Mouse (Mus musculus) midbrain, embryonic 16.5 days (tissue): ENCODE measurements at regions not wholly inside any gene's neighbourhood (a gene's known extent, or its start where the extent isn't known, plus 50 kb on each side); places are given as distances from the start of the nearest gene placed in this dataset.

Experiments
- ATAC-seq: fragments of 200-750 bp; cut with Nextera tagmentation; 2 replicates; pipeline ENCODE4 v1.8.0; 2017; ENCODE audit warnings: moderate TSS enrichment
- H3K27ac ChIP-seq: fragments of 300-500 bp; sonication (generic); 2 replicates; pipeline ENCODE4 v1.5.1; 2014; ENCODE audit warnings: mild to moderate bottlenecking, low read length, mixed read lengths
- H3K27me3 ChIP-seq: fragments of 300-500 bp; sonication (generic); 2 replicates; pipeline ENCODE4 v1.6.1; 2014; ENCODE audit warnings: low read depth, low read length, mixed read lengths; ENCODE audit not compliant: control insufficient read depth, insufficient read depth
- H3K36me3 ChIP-seq: fragments of 300-500 bp; sonication (generic); 2 replicates; pipeline ENCODE4 v1.6.1; 2014; ENCODE audit warnings: mild to moderate bottlenecking, low read length, moderate library complexity, mixed read lengths; ENCODE audit not compliant: control insufficient read depth, insufficient read depth
- H3K4me1 ChIP-seq: fragments of 300-500 bp; sonication (generic); 2 replicates; pipeline ENCODE4 v1.6.1; 2014; ENCODE audit warnings: mild to moderate bottlenecking, low read length, mixed read lengths; ENCODE audit not compliant: control insufficient read depth, insufficient read depth
- H3K4me2 ChIP-seq: fragments of 300-500 bp; sonication (generic); 2 replicates; pipeline ENCODE4 v1.6.1; 2014; ENCODE audit warnings: mild to moderate bottlenecking, low read length, mixed read lengths
- H3K4me3 ChIP-seq: fragments of 300-500 bp; sonication (generic); 2 replicates; pipeline ENCODE4 v1.5.1; 2014; ENCODE audit warnings: low read depth, mild to moderate bottlenecking, low read length, moderate library complexity, mixed read lengths
- H3K9ac ChIP-seq: fragments of 300-500 bp; sonication (generic); 2 replicates; pipeline ENCODE4 v1.6.1; 2014; ENCODE audit warnings: low read depth, low read length, mixed read lengths
- H3K9me3 ChIP-seq: fragments of 300-500 bp; sonication (generic); replicated peaks from 2 replicates; pipeline ENCODE4 v1.6.1; 2014; ENCODE audit warnings: mild to moderate bottlenecking, low read length, mixed read lengths; ENCODE audit not compliant: control insufficient read depth, poor library complexity, severe bottlenecking
- WGBS: fragments of 180-500 bp; shearing (Covaris S2); extraction: QIAGEN DNeasy Blood & Tissue Kit; methylation state at CpG from one replicate; pipeline ENCODE4 v1.1.7; 2014; 5-methylcytosine and 5-hydroxymethylcytosine counted together

DNA sequence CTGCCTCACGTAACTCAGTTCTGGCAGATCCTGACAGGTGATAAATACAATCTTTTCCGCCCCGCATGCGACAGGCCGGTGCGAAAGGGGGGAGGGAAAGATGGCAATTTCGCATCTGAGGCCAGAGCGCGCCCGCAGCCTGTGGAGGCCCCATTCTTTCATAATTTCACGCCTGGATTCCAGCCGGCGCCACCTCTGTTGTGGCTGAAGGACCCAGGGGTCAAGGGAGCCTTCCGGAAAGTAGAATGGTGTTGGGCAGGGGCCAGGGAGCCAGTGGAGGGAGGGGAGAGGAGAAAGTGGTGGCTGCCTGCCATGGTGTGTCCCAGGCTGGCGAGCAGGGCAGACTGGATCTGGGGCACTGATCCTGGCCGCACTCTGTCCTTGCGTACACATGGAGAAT, 224.5 kb downstream of the Gm26897 start:
- Histone ChIP-seq H3K27ac (no peak overlapping the region), H3K4me1 (peaks cover 4% of the 10 kb centered on the region), H3K4me3 (no peak overlapping the region), H3K4me2 (peak overlapping the region; percentile 44), H3K36me3 (no peaks in the 10 kb centered on the region), H3K9me3 (no peaks in the 10 kb centered on the region), H3K9ac (0 out of 2 replicates have a peak overlapping the region, but pooled peaks have one; percentile 50), H3K27me3 (no peaks in the 10 kb centered on the region; the same call in 1 of the 2 replicates)
- peak; percentile 72; the same call in 1 of the 2 replicates for ATAC-seq
- 19% methylated on average over 17 of the region's 17 CpGs for WGBS

- no peak overlapping the region for H3K27ac ChIP-seq
- no peaks in the 10 kb centered on the region for H3K36me3 ChIP-seq
- H3K9ac ChIP-seq = no peak overlapping the region
- no peaks in the 10 kb centered on the region for H3K9me3 ChIP-seq
- 0 out of 2 replicates have a peak, but pooled peaks cover 6% of the 10 kb centered on the region for H3K4me1 ChIP-seq
- H3K4me2 ChIP-seq = no peak overlapping the region
- 87% methylated on average over 7 of the region's 7 CpGs for WGBS
- H3K4me3 ChIP-seq = no peak overlapping the region
- ATAC-seq = no peak
- no peaks in the 10 kb centered on the region for H3K27me3 ChIP-seq
Measured at GRCm38 (mm10) chr5:111965311-111965710, 231.6 kb downstream of the Gm26897 start.

GRCm38 (mm10) chr5:111968121-111968520, 234.4 kb downstream of the Gm26897 start:
- H3K4me2 ChIP-seq = no peak overlapping the region
- 51% methylated on average over 11 of the region's 11 CpGs for WGBS
- H3K9me3 ChIP-seq = no peaks in the 10 kb centered on the region
- H3K36me3 ChIP-seq = no peaks in the 10 kb centered on the region
- no peaks in the 10 kb centered on the region; the same call in 1 of the 2 replicates for H3K27me3 ChIP-seq
- 0 out of 2 replicates have a peak, but pooled peaks cover 6% of the 10 kb centered on the region for H3K4me1 ChIP-seq
- H3K9ac ChIP-seq = no peak overlapping the region
- ATAC-seq = no peak
- no peak overlapping the region for H3K4me3 ChIP-seq
- peak overlapping the region; percentile 60 for H3K27ac ChIP-seq

GRCm38 (mm10) chr5:111968701-111969100, 235.0 kb downstream of the Gm26897 start:
- ATAC-seq = no peak
- Histone ChIP-seq H3K27ac (peak overlapping the region; percentile 60), H3K4me1 (0 out of 2 replicates have a peak, but pooled peaks cover 6% of the 10 kb centered on the region), H3K9ac (no peak overlapping the region), H3K36me3 (no peaks in the 10 kb centered on the region), H3K9me3 (no peaks in the 10 kb centered on the region), H3K27me3 (no peaks in the 10 kb centered on the region; the same call in 1 of the 2 replicates), H3K4me2 (no peak overlapping the region), H3K4me3 (no peak overlapping the region)
- 73% methylated on average over 1 of the region's 1 CpGs for WGBS

- Histone ChIP-seq H3K27me3 (no peaks in the 10 kb centered on the region; the same call in 1 of the 2 replicates), H3K9me3 (peaks cover 3% of the 10 kb centered on the region; the same call in 1 of the 2 replicates), H3K36me3 (no peaks in the 10 kb centered on the region), H3K27ac (no peak overlapping the region), H3K9ac (no peak overlapping the region), H3K4me1 (0 out of 2 replicates have a peak, but pooled peaks cover 6% of the 10 kb centered on the region), H3K4me2 (no peak overlapping the region), H3K4me3 (no peak overlapping the region)
- WGBS = 74% methylated on average over 3 of the region's 3 CpGs
- no peak for ATAC-seq
Measured at GRCm38 (mm10) chr5:111971193-111971592, 237.5 kb downstream of the Gm26897 start.

- Histone ChIP-seq H3K4me2 (no peak overlapping the region), H3K27ac (no peak overlapping the region), H3K9me3 (peaks cover 3% of the 10 kb centered on the region; the same call in 1 of the 2 replicates), H3K27me3 (no peaks in the 10 kb centered on the region; the same call in 1 of the 2 replicates), H3K36me3 (no peaks in the 10 kb centered on the region), H3K4me1 (0 out of 2 replicates have a peak, but pooled peaks cover 6% of the 10 kb centered on the region), H3K9ac (no peak overlapping the region), H3K4me3 (no peak overlapping the region)
- WGBS = 64% methylated on average over 3 of the region's 3 CpGs
- no peak for ATAC-seq
Measured at GRCm38 (mm10) chr5:111971952-111972351, 238.2 kb downstream of the Gm26897 start.

DNA sequence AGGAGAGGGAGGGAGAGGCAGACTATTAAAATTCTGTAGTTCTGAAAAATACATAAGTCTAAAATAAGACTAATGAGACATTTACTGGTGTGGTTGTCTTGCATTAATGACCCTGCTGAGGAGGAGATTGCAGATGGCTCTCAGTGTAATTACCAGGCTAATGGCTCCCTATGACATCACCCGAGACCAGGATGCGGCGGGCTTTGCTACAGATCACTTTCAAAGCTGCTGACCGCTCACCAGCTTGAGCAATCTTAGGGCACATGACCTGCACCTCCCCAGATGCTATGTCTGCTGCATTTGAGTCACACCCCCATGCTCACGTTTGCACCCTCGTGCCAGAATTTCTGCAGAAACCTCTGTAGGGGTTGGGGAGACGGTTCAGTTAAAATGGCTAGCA, 242.0 kb downstream of the Gm26897 start:
- Histone ChIP-seq H3K9me3 (peaks cover 3% of the 10 kb centered on the region; the same call in 1 of the 2 replicates), H3K27ac (no peak overlapping the region), H3K9ac (no peak overlapping the region), H3K36me3 (no peaks in the 10 kb centered on the region), H3K4me2 (no peak overlapping the region), H3K27me3 (no peaks in the 10 kb centered on the region; the same call in 1 of the 2 replicates), H3K4me3 (no peak overlapping the region), H3K4me1 (no peaks in the 10 kb centered on the region)
- ATAC-seq = no peak
- WGBS = 30% methylated on average over 7 of the region's 7 CpGs

GRCm38 (mm10) chr5:111979601-111980000, 245.9 kb downstream of the Gm26897 start:
- H3K9ac ChIP-seq = no peak overlapping the region
- H3K27ac ChIP-seq = no peak overlapping the region
- no peak overlapping the region for H3K4me3 ChIP-seq
- 90% methylated on average over 3 of the region's 3 CpGs for WGBS
- peaks cover 3% of the 10 kb centered on the region; the same call in 1 of the 2 replicates for H3K9me3 ChIP-seq
- no peak for ATAC-seq
- H3K27me3 ChIP-seq = no peaks in the 10 kb centered on the region
- no peaks in the 10 kb centered on the region for H3K4me1 ChIP-seq
- H3K36me3 ChIP-seq = no peaks in the 10 kb centered on the region
- H3K4me2 ChIP-seq = no peak overlapping the region

GRCm38 (mm10) chr5:111982106-111982505, 248.4 kb downstream of the Gm26897 start:
- ATAC-seq = no peak
- Histone ChIP-seq H3K36me3 (no peaks in the 10 kb centered on the region), H3K4me2 (no peak overlapping the region), H3K27ac (no peak overlapping the region), H3K9me3 (no peaks in the 10 kb centered on the region), H3K9ac (no peak overlapping the region), H3K4me3 (no peak overlapping the region), H3K4me1 (no peaks in the 10 kb centered on the region), H3K27me3 (no peaks in the 10 kb centered on the region)
- 88% methylated on average over 2 of the region's 2 CpGs for WGBS
